Mouse (Mus musculus): ENCODE measurements around the gene Oas1g. TPM values are rescaled to one million over a fixed set of nuclear protein-coding genes. Genes with fewer than 3 reads are reported as not detected.
"Not testable (repeated sequence)": the region's sequence is repeated elsewhere in the genome, so short reads cannot be mapped to it uniquely, and the experiment has no call there.

The Oas1g gene
- polyA plus RNA-seq (2011; ENCODE audit: insufficient read depth, insufficient read length, low replicate concordance, missing spikeins), result 10.0 and 23.1 TPM in 2 replicates

DNA sequence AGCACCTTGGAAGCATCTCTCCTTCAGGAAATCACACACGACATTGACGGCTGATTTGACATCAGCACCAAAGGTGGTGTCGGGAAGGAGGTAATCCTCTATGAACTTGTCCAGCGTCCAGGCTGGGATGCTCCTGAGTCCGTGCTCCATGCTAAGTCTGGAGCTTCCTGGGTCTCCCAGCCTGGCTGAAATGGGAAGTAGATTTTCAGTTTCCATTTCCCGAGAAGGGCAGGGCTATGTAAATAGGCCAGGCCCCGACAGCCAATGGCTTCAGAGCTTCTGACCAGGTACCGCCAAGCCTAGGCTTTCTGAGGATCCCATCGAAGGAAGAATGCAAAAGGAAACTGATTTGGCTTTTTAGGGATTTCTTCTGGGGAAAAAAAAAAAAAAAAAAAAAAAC lies at the start of gene Oas1g:
Gene Oas1g (minus strand): TSS at position 201 of the 400 bp plus-strand sequence.
- H3K27ac ChIP-seq (ENCODE audit: control insufficient read depth, insufficient read depth, low read depth, low read length, poor library complexity); H3K4me1 ChIP-seq (ENCODE audit: control insufficient read depth, insufficient read depth, low read length): not testable (repeated sequence)
- H3K4me3 ChIP-seq (replicated peaks; ENCODE audit: control insufficient read depth, low read depth, low read length), result peak within 1 kb of the TSS; percentile 42
- WGBS, result 26% methylated on average over 6 of the region's 9 CpGs

DNA sequence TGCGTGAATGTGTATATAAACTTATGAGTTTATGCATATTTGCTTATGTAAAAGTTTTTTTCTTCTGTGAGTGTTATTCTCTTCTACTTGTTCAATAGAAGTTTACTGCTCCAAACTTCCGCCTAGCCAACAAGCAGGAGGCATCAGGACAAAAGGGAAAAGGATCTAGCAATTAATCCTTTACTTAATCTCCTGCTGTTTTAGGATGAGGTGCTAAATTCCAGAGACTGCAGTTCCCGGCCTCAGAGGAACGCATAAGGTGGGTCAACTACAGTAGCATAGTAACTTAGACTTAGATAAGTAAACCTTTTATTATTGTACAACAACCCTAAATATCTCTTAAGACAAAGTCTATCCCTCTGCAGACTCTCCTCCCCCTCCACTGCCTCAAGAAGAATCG lies 46.6 kb upstream of the Oas1g start:
- TF ChIP-seq CTCF (IDR thresholded peaks at IDR 0.05; ENCODE audit: control insufficient read depth, insufficient read depth, low read length) (no peak), POLR2A (IDR thresholded peaks at IDR 0.05; ENCODE audit: borderline replicate concordance, control insufficient read depth, low read depth, low read length) (no peak)
- Histone ChIP-seq H3K4me3 (replicated peaks; ENCODE audit: control insufficient read depth, low read depth, low read length) (no peak overlapping the region), H3K4me1 (ENCODE audit: control insufficient read depth, insufficient read depth, low read length) (no peaks in the 10 kb centered on the region), H3K27ac (ENCODE audit: control insufficient read depth, insufficient read depth, low read depth, low read length, poor library complexity) (no peak overlapping the region)
- WGBS, result 34% methylated on average over 5 of the region's 5 CpGs

DNA sequence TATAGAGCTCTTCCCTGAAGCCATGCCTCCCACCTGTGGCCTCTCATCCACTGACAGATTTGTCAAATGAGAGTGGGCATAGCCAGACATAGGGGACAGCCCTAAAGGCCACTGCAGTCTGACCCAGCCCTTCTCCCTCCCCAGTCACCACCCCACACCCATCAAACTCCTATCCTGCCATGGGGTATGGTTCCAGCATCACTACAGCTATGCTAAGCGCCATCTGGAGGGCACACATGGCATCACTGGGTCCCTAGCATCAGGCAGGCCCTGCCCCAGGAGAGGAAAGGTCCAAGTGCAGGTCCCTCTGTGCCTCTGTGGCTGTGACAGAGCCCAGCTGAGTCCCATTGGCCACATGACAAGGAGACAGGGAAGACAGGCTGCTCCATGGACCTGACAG lies 39.6 kb upstream of the Oas1g start:
- TF ChIP-seq CTCF (IDR thresholded peaks at IDR 0.05; ENCODE audit: control insufficient read depth, insufficient read depth, low read length), result peak; percentile 52
- TF ChIP-seq POLR2A (IDR thresholded peaks at IDR 0.05; ENCODE audit: borderline replicate concordance, control insufficient read depth, low read depth, low read length), result no peak
- WGBS, result 7% methylated on average over 1 of the region's 1 CpGs
- H3K4me3 ChIP-seq (replicated peaks; ENCODE audit: control insufficient read depth, low read depth, low read length), result no peak overlapping the region
- no peaks in the 10 kb centered on the region for H3K4me1 ChIP-seq (ENCODE audit: control insufficient read depth, insufficient read depth, low read length)
- no peak overlapping the region for H3K27ac ChIP-seq (ENCODE audit: control insufficient read depth, insufficient read depth, low read depth, low read length, poor library complexity)

DNA sequence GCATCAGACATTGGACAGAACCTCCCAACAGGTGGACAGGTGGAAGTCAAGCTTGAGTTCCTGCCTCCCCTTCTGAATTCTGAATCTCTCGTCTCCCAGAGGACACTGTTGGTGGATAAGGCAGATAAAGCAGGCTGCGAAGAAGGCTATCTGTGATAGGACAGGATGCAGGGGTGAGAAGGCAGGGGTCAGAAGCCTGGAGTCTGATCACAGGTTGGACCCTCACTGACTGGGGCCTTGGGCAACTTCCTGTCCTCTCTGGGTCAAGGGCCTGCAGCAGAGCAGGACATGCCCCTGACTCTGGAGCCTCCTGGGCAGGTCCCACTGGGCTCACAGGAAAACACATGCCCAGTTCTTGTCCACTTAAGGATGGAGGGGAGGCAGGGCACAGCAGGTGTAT lies 38.9 kb upstream of the Oas1g start:
- H3K4me3 ChIP-seq (replicated peaks; ENCODE audit: control insufficient read depth, low read depth, low read length); H3K4me1 ChIP-seq (ENCODE audit: control insufficient read depth, insufficient read depth, low read length); H3K27ac ChIP-seq (ENCODE audit: control insufficient read depth, insufficient read depth, low read depth, low read length, poor library complexity): not testable (repeated sequence)
- WGBS, result 52% methylated on average over 2 of the region's 2 CpGs

DNA sequence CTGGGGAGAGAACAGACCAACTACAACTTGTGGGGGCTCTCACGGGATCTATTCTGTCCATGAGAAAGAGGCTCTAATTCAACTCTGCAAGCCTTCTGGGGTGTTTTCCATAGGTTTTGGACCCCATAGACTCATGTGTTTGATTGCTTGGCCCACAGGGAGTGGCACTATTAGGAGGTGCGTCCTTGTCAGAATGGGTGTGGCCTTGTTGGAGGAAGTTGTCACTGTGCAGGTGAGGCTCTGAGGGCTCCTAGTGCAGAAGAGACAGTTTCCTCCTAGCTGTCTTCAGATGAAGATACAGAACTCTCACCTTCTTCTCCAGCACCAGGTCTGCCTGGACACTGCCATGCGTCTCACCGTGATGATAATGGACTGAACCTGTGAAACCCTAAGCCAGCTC lies 37.1 kb upstream of the Oas1g start:
- WGBS, result 69% methylated on average over 4 of the region's 4 CpGs
- not testable (repeated sequence) for H3K27ac ChIP-seq (ENCODE audit: control insufficient read depth, insufficient read depth, low read depth, low read length, poor library complexity); H3K4me1 ChIP-seq (ENCODE audit: control insufficient read depth, insufficient read depth, low read length); H3K4me3 ChIP-seq (replicated peaks; ENCODE audit: control insufficient read depth, low read depth, low read length)

DNA sequence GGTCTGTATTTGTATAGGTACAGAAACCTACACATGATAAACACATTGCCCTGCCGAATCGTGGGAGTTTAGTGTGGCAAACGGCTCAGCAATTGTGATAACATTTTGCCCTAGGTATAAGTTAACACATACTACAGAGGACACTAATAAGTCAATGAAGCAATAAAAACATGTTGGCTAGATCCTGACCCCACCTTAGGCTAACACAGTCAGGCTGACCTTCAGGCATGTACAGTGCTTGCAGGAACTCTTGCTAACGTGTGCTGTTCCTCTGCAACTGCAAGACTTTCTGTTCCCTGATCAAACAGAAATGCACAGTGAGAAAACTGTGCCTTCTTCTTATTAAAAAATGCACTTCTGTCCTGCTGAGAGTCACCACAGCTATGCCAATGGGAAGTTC lies 36.6 kb upstream of the Oas1g start:
- TF ChIP-seq CTCF (IDR thresholded peaks at IDR 0.05; ENCODE audit: control insufficient read depth, insufficient read depth, low read length), result no peak
- TF ChIP-seq POLR2A (IDR thresholded peaks at IDR 0.05; ENCODE audit: borderline replicate concordance, control insufficient read depth, low read depth, low read length), result no peak
- Histone ChIP-seq H3K4me3 (replicated peaks; ENCODE audit: control insufficient read depth, low read depth, low read length) (no peak overlapping the region), H3K27ac (ENCODE audit: control insufficient read depth, insufficient read depth, low read depth, low read length, poor library complexity) (no peak overlapping the region), H3K4me1 (ENCODE audit: control insufficient read depth, insufficient read depth, low read length) (no peaks in the 10 kb centered on the region)
- 65% methylated on average over 4 of the region's 4 CpGs for WGBS

DNA sequence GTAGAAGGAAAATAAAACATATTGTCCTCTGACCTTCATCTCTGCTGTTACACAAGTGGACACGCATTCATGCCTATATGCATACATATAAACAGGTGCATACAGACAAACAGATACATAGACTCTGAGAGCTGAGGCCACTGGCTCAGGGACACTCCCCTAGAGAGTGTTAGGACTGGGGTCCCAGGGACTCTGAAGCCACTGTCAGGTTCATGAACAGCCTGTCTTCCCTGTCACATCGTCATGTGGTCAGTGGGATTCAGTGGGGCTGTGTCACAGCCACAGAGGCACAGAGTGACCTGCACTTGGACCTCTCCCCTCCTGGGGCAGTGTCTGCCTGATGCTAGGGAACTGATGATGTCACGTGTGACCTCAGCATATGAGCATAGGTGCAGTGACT lies 32.9 kb upstream of the Oas1g start:
- no peak for TF ChIP-seq POLR2A (IDR thresholded peaks at IDR 0.05; ENCODE audit: borderline replicate concordance, control insufficient read depth, low read depth, low read length)
- TF ChIP-seq CTCF (IDR thresholded peaks at IDR 0.05; ENCODE audit: control insufficient read depth, insufficient read depth, low read length), result no peak
- no peaks in the 10 kb centered on the region for H3K4me1 ChIP-seq (ENCODE audit: control insufficient read depth, insufficient read depth, low read length)
- WGBS, result 64% methylated on average over 3 of the region's 3 CpGs
- H3K4me3 ChIP-seq (replicated peaks; ENCODE audit: control insufficient read depth, low read depth, low read length), result no peak overlapping the region
- H3K27ac ChIP-seq (ENCODE audit: control insufficient read depth, insufficient read depth, low read depth, low read length, poor library complexity), result no peak overlapping the region

DNA sequence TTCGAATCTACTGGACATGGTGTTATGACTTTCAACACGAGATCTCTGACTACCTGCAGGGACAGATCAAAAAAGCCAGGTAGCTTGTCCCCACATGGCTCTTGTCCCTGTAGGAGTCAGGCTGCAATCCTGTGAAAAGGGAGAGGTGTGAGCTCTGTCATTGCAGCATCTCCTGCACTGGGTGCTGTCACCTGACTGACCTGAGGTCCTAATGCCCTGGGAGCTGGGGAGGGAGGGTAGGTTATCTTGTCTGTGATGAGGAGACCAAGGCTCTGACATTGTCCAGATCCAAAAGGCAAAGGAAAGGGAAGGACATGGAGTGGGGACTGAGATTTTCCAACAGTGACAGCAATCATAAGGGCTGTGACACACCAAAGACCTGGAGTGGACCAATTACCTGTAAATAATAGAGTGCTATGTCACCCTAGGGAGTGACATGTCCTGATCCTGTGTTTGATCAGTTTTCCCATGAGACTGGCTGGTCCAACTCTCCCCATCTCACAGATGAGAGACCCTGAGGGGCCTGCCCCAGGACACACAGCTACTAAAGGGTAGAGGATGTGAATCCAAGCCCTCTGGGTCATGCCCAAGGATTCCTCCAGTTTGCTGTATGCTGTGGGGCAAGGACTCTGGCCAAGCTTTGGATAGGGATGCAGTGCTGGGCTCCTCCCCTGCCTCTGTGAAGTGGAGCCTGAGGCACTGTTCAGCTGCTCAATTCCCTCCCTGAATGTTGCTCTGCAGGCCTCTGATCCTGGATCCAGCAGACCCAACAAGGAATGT lies 31.9 kb upstream of the Oas1g start:
- H3K4me1 ChIP-seq (ENCODE audit: control insufficient read depth, insufficient read depth, low read length); H3K27ac ChIP-seq (ENCODE audit: control insufficient read depth, insufficient read depth, low read depth, low read length, poor library complexity); H3K4me3 ChIP-seq (replicated peaks; ENCODE audit: control insufficient read depth, low read depth, low read length): not testable (repeated sequence)
- WGBS, result 63% methylated on average over 2 of the region's 2 CpGs

DNA sequence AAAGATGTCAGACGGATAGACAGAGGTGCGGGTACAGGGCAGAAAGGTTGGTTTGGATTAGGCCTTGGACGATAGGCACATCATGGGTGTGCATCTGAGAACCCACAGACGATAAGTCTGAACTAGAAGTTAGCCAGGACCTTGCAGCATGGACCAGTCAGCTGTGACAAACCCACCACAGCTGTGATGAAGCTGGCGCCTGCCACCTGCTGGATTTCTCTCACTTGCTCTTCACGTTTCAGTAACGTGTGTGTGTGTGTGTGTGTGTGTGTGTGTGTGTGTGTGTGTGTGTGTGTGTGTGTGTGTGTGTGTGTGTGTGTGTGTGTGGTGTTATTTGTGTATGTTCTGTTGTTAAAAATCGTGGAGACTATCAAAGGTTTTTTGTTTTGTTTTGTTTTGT lies 26.8 kb upstream of the Oas1g start, which contains the start of gene Oas1d:
Gene Oas1d (plus strand): TSS at position 333 of the 400 bp plus-strand sequence.
- WGBS, result 32% methylated on average over 8 of the region's 8 CpGs

More for the DNA sequence above, 26.8 kb upstream of the Oas1g start, which contains the start of gene Oas1d:
- peak; percentile 23; the same call in 1 of the 2 replicates for TF ChIP-seq CTCF (IDR thresholded peaks at IDR 0.05; ENCODE audit: control insufficient read depth, insufficient read depth, low read length)
- not testable (repeated sequence) for H3K4me1 ChIP-seq (ENCODE audit: control insufficient read depth, insufficient read depth, low read length); H3K27ac ChIP-seq (ENCODE audit: control insufficient read depth, insufficient read depth, low read depth, low read length, poor library complexity); H3K4me3 ChIP-seq (replicated peaks; ENCODE audit: control insufficient read depth, low read depth, low read length)
